Mouse (Mus musculus): ENCODE results near the gene 2310030G06Rik.

DNA sequence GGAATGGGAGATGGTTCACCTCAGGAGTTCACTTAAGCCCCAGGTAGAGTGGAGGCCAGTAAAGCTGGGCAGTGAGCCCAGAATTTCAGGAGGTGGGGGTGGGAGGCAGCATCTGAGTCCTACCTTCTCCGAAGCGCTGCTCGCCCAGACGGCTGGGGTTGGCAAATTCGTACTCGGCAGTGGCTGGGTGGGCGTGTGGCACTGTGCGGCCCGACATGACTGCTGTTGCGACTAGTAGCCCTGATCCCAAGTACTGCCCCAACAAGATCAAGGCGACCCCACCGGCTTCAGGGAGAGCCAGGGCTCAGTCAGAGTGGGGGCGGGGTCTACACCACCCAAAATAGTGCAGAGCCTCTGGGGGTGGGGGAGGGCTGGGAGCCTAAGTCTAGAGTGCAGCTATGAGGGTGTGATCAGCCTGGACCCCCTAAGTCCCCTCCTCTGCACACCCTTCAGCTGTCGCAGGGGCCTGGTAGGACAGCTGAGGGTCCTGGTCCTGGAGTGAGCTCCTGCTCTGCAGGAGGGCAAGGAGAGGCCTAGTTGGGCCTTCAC, 5.8 kb upstream of the 2310030G06Rik start, which contains the start of gene Hspb2:
- TF ChIP-seq ZNF384 (IDR thresholded peaks at IDR 0.05; ENCODE audit: low read depth, low read length) (no peak), ZC3H11A (IDR thresholded peaks at IDR 0.05; ENCODE audit: borderline replicate concordance, low read depth, low read length) (no peak), HCFC1 (IDR thresholded peaks at IDR 0.05; ENCODE audit: borderline replicate concordance, insufficient read depth, low read length) (no peak), MAFK (IDR thresholded peaks at IDR 0.05; ENCODE audit: insufficient read depth, low read depth, low read length) (no peak)

Measured in ES-E14 (cell line).